Mouse (Mus musculus) gastrocnemius, adult 18-20 months (tissue): ENCODE results near the gene Stab1. TPM values are rescaled to one million over a fixed set of nuclear protein-coding genes. Genes with fewer than 3 reads are reported as not detected.

ENCODE experiments used
- DNase-seq: peaks from one replicate; pipeline ENCODE4 v3.0.0; 2021; ENCODE audit warnings: low spot score
- total RNA-seq, 2 experiments: library from RNA; stranded (reverse); gene quantifications; 2 replicates each; pipeline ENCODE4 v1.2.3; 2021

Stab1 gene
- total RNA-seq, 2 experiments from 2014 or later, result 9.7 to 16.7 TPM

DNA sequence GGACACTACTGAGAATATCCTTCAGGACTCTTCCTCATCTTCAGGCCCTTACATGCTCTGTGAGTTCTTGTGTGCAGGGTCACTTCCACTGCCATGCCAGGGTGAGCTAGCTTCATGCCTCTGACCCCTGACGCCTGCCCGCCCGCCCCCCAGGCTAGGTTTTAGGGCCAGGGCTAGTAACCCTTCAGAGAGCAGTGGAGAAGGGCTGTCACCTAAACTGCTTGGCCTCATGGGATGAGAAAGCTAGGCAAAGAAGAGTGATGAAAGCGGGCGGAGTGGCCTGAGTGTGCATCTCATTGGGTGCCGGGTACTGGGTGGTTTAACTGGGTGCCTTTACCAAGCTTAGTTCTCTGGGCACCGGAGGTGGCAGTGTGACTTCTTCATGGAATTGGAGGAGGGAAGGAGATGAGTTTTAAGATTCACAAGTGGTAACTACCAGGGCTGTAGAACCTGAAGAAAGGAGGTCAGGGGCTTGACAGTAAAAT is 35.9 kb downstream of the Stab1 start:
- no peak for DNase-seq

DNA sequence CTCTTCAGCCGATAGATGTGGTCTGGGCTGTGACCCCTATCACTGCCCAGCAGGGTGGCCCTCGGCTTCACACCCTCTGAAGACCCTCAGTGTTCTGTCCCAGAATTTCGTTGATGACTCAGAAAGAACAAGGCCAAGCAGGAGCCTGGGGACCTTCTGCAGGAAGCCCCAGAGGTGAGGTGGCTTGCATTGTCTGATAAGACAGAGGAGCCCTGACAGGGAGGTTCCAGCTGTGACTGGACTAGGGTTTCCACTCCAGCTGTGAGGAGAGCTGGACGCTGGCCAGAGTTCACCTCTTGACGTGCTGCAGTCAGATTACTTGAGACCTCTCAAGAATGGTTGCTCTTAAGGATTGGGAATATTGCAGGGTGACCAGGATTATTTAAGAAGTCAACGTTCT is 36.4 kb downstream of the Stab1 start:
- no peak for DNase-seq

DNA sequence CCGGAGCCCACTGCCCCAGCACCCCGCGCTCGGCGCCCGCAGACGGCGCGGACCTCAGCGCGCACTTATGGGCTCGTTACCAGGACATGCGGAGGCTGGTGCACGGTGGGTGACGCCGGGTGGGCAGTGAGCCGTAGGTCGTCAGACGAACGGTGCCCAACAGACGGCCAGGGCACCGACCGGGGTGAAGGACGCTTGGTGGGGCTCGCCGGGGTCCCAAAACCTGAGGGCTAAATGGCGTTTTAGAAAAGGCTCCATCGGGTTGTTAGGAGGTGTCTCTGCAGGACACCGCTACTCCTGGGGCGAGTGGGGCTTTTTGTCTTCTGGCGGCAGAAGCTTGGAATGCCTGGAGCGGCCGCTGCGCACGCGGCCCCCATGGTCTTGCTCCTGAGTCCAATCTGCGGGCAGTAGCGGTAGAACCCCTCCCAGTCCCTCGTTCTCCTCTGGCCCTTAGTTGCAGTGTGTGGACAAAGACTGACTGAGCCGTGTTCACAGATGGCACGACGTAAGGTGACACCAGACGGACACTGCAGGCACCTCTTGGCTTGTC is 37.1 kb downstream of the Stab1 start:
- DNase-seq, result no peak

DNA sequence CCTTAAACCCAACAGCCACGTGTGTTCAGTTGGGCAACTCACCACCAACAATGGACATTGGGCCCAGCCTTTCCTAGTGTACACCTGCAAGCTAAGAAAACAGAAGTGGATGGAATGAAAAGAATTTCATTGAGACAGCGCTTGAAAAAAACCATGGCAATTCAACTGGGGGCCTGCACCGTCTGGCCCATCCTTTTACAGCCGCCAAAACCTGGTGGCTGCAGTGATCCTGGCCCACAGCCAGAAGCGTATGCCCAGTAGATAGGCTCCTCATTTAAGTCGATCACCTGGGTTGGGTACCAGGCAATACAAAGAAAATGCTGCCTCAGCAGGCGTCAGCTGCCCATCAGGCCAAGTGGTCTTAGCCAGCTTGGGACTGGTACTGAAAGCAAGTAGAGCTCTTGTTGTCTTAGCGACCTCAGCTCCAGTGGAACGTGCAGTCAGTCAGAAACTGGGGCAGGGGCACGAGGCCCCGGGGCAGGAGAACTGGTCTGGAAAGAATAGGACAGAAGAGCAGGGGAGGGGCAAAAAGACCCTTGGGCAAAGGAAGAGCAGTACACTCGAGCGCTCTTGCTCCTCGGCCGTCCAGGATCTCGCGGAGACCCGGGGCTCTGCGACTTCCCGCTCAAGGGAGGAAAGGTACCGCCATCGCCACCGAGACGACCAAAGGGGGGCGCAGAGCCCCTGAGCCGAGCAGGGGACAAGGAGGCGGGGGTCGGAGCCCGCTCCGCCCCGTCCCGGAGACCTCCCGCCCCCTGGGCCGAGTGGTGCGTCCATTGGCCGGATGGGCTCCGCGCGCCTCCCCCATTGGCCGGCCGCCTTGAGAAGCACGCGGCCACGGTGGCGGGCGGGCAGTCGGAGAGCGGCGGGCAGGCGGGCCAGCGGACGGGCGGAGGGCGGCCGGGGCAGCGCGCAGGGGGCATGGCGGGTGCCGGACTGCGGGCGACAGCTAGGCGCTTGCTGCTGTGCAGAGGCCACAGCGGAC is 37.9 kb downstream of the Stab1 start, which contains the start of gene Nt5dc2:
Gene Nt5dc2, plus strand, starts transcription at position 818 of the 985 bp plus-strand sequence.
- DNase-seq, result peak; percentile 80

DNA sequence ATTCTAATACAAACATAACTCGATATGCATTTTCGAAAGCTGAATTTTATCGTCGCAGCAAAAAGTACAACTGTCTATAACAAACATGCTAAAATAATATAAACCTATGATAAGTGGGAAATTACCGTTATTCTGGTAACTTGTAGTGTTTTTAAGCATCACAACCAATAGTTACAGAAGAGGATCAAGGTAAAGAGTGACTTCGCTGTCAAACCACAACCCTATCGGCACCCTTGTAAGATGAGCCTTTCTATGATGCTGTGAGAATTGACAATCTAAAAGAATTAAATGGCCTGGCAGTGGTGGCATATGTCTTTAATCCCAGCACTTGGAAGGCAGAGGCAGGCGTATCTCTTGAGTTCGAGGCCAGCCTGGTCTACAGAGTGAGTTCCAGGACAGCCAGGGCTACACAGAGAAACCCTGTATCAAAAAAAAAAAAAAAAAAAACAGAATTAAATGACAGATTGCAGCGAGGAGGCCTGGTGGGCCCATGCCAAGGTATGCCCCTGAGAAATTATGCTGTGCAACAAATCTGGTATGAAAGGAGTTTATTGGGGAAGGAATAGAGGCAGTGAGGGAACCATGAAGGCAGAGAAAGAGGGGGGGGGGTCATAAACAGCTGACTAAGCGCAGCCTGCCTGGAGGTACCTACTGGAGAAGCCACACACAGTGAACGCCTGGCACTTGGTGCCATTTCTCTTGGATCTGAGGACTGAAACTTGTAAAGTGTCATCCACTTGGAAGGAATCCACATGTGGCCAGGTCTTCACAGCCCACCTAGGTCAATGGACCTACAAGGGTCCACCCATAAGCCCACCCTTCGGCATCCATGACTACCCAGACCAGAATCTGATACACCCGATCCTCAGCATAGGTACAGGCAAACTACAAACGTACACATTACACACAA is 38.9 kb downstream of the Stab1 start:
- DNase-seq, result no peak

DNA sequence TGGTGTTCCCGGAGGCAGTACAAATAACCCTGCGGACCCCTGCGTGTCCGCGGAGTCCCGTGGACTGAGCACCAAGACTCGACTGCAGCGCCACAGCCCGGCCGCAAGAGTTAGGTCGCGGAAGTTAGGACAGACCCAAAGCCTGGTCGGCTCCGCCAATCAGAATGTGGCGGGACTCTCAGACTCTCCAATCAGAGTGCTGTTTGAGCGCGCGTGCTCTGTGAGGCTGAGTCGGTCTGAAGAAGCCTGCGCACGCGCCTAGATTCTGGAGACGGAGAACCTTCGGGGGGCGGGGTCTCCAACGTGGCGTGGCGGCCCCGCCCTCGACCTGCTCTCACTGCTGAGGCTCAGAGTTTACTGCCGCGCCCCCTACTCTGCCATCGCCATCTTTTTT is 39.6 kb downstream of the Stab1 start, which contains the start of gene Smim4:
Gene Smim4, minus strand, starts transcription at position 131 of the 394 bp plus-strand sequence.
- DNase-seq, result peak; percentile 96

DNA sequence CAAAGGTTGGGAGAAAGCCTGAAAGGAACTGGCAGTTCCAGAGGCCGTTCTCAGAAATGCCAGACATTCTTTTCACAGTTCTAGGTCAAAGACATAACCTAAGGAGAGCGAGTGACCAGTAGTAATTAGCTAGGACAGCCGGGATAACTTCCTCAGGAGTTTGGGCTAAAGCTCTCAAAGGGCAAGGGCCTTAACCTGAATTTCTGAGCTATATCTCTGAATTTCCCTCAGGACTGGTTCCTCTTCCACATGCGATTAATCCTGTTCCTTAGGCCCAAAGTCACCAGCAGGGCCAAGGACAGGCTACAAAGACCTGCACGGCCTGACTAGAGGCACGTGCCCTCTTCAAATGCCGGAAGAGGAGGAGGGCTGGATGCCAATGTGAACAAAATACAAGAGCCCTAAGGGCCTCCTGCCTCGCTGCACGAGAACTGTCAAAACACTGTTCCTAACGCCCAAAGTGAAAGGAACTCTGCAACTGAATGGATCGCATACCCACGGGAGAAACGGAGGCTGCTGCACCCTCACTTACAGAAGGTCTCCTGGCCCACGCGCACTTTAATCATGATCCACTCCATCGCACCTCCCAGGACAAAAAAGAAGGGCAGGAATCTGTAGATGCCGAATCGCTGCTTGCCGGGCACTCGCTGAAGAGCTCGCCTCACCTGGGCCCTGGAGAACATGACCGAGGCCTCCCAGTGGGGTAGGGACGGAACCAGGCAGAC is 40.2 kb downstream of the Stab1 start:
- peak; percentile 48 for DNase-seq

DNA sequence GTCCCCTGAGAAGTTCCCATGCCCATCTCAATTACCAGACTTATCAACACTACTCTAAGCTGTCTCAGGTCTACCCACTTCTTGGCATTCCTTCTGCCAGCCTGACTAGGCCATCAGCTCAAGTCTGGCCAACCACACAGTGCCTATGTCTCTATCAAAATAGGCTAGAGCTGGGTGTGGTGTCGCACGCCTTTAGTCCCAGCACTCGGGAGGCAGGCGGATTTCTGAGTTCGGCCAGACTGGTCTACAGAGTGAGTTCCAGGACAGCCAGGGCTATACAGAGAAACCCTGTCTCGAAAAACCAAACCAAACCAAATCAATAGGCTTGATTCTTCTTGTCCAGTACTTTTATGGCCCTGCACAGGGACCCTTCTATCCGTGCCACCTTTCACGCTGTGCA is 41.6 kb downstream of the Stab1 start:
- no peak for DNase-seq

DNA sequence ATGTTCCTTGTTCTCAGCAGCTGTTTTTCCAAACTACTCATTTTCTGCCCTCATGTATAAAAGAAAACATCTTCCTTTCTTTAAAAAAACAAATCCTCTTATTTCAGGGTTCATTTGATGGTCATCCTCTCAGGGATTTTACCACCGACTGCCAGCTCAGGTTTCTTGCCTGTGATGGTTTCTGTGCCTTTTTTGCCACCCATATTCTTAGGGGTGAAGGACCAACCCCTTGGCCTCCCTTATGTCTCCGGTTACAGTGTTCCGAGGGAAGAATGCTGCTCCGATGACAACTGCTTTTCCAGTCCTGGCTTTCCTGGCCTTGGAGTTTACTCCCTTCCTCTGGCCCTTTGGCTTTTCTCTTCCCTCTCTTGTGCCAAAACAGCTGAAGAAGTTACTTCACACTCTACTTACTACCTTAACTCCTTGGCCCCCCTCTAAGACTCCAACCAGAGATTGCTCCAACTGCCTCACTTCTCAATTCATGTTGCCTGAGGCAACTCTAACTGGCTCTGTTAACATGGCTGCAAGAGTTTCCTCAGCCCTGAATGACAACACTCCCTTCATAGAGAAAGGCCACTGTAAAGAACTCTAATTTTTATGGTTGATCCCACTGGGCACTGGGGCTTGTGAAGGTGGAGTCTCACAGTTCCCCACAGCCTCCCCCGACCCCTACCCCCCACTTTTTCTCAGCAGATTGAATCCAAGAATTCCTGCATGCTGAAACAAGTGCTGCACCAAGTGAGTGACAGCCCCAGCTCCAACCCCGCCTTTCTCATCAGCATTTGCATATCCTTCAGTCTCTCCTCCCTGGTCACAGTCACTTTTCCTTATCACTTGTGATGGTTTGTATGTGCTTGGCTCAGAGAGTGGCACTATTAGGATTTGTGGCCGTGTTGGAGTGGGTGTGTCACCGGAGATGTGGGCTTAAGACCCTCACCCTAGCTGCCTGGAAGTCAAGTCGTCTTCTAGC is 43.0 kb downstream of the Stab1 start:
- DNase-seq, result peak; percentile 48

DNA sequence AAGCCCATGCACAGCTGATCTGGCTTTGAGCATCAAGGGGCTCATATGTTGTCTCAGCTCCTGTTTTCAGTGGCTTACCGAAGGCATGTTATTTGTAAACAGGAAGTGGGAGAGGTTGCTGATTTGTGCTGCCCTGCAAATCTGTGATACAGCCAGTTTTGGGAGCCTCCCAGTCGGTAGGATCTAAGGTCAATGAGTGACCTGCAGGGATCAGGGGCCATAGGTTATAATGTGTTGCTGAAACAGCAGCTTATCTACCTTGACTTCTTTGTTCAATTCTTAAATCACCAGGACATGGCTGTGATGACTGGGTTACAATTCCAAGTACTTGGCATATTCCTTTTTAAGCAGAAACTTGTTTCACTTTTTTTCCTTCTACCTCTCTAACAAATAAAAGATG is 52.9 kb downstream of the Stab1 start:
- no peak for DNase-seq

DNA sequence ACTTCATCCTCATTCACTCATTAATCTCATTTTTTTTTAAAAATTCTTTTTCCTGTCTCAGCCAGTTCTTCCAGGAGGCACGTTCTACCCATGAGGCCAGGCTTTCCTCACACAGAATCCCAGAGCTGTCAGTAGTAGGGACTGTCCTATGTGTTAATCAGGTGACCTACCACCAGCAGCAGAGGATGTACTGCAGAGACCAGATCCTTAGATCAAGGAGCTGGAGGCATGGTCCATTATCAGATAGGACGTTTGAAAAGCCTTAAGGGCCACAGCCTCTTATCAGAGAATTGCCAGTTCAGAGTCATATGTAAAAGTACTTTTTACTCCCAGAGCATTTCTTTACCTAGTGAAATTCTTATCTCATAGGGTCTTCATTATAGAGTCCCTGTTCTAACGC is 54.4 kb downstream of the Stab1 start:
- DNase-seq, result no peak

DNA sequence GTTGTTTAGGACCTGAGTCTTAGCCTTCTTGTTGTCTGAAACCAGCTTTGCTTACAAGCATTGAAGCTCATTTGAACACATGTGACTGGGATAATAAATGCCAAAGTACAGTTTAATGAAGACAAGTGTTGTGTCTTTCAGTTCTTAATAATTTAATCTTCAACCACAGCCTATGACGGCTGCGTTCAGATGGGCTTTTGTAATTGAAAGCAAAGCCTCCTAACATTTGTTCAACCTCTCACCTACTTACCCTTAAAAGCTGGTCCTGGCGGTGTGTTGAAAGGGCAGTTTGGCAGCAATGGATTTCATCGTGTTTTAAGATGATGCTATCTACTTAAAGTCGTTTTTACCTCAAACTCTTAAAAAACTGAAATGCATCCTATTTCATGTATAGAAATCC is 56.3 kb downstream of the Stab1 start:
- DNase-seq, result no peak

DNA sequence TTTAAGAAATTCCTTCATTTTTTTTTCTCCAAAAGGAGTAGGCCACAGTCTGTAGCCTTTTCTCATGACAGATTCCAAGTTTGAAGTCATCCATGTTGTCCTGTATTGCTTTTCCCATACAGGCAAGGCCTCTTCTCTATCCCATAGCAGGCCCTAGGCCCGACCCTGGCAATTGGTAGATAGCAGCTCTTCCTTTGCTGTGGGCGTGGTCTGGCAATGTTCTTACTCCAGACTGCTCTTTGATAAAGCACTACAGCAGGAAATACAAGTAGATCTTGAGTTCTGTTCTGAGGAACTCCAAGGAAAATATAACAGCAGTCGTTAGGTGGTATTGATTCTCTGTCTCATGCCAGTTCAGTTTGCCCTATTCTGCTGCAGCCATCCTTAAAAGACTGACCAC is 57.8 kb downstream of the Stab1 start:
- no peak for DNase-seq

DNA sequence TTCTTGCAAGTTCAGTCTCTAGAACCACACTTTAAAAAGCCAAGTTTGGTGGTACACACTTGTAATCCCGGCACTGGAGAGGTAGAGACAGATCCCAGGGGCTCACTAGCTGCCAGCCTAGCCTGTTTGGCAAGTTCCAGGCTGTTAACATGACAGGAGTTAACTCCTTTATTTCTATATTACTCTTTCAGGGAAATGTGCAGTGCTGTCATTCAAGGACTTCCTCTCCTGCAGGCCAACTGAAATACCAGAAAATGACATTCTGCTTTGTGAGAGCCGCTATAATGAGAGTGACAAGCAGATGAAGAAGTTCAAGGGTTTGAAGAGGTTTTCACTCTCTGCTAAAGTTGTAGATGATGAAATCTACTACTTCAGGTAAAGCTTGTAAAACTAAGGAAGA is 63.3 kb downstream of the Stab1 start:
- no peak for DNase-seq

DNA sequence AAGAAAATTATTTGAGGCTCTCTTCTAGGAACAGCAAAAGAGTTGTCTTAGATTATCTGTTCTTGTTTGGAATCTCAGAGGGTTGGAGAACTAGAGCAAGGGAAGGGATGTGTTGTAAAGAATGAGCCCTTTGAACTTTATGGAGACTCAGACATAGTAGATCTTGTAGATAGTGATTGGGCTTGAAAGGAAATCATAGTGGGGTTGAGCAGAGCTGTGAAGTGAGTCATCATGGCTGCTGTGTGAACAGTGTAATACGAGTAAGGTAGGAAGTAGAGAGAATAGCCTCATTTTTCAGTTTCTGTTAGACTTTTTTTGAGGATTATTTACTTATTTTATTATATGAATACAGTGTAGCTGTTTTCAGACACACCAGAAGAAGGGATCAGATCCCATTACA is 78.5 kb downstream of the Stab1 start:
- DNase-seq, result no peak
